In genomic region chr12:16151170-16151702, GRCm38 (mm10) we compare ENCODE assay signal across 9 mouse cellular contexts.
DNase-seq lines count a peak whose midpoint lies in the region; ATAC-seq lines count a peak whose summit lies in the region.
"Had no signal": no experiment of that assay in that cellular context is flagged by ENCODE, and none has a peak within 500 bp of the region (broad histone marks: within the 10 kb centered on the region; RNA-seq: fewer than 3 reads in every experiment).

No protein-coding gene starts in this region.

- H3K4me1 ChIP-seq in embryonic facial prominence, embryonic 13.5 days = peaks cover 27% of the 10 kb centered on the region
- peaks cover 5% of the 10 kb centered on the region; the same call in 1 of the 2 replicates for H3K4me1 ChIP-seq in embryonic facial prominence, embryonic 10.5 days
- H3K4me1 ChIP-seq in midbrain, embryonic 15.5 days = peaks cover 11% of the 10 kb centered on the region
- peaks cover 12% of the 10 kb centered on the region for H3K4me1 ChIP-seq in midbrain, embryonic 13.5 days (replicated peaks)
- peaks cover 20% of the 10 kb centered on the region for H3K4me1 ChIP-seq in neural tube, embryonic 15.5 days
- H3K4me1 ChIP-seq in intestine, embryonic 15.5 days (replicated peaks) = no peaks in the 10 kb centered on the region

- 0 out of 2 replicates have a peak, but pooled peaks have one; percentile 43 for ATAC-seq in embryonic facial prominence, embryonic 13.5 days (ENCODE audit: insufficient number of reproducible peaks, insufficient read depth, low FRiP score, low TSS enrichment, low read depth)
- peak; percentile 67; the same call in 1 of the 2 replicates for ATAC-seq in midbrain, embryonic 15.5 days (replicated peaks)
- no peak for ATAC-seq in midbrain, embryonic 13.5 days
- ATAC-seq in neural tube, embryonic 15.5 days (ENCODE audit: low FRiP score) = no peak; the same call in 1 of the 2 replicates
- no peak for ATAC-seq in intestine, embryonic 15.5 days
- no peak for ATAC-seq in megakaryocyte, adult 5-6 weeks (ENCODE audit: poor library complexity, severe bottlenecking)

- 0 out of 2 replicates have a peak overlapping the region, but pooled peaks have one; percentile 29 for H3K27ac ChIP-seq in embryonic facial prominence, embryonic 13.5 days
- H3K27ac ChIP-seq in embryonic facial prominence, embryonic 10.5 days (replicated peaks) = no peak overlapping the region
- H3K27ac ChIP-seq in midbrain, embryonic 15.5 days = peak overlapping the region; percentile 53; the same call in 1 of the 2 replicates
- H3K27ac ChIP-seq in midbrain, embryonic 13.5 days = no peak overlapping the region
- peak overlapping the region; percentile 42; the same call in 1 of the 2 replicates for H3K27ac ChIP-seq in neural tube, embryonic 15.5 days (replicated peaks)
- H3K27ac ChIP-seq in intestine, embryonic 15.5 days = no peak overlapping the region

- no peaks in the 10 kb centered on the region; the same call in 1 of the 2 replicates for H3K27me3 ChIP-seq in embryonic facial prominence, embryonic 13.5 days
- no peaks in the 10 kb centered on the region for H3K27me3 ChIP-seq in embryonic facial prominence, embryonic 10.5 days (replicated peaks; ENCODE audit: low read depth, poor library complexity, severe bottlenecking)
- no peaks in the 10 kb centered on the region for H3K27me3 ChIP-seq in midbrain, embryonic 15.5 days (replicated peaks)
- H3K27me3 ChIP-seq in midbrain, embryonic 13.5 days = no peaks in the 10 kb centered on the region
- H3K27me3 ChIP-seq in neural tube, embryonic 15.5 days (replicated peaks) = no peaks in the 10 kb centered on the region
- H3K27me3 ChIP-seq in intestine, embryonic 15.5 days (replicated peaks) = no peaks in the 10 kb centered on the region

- no peaks in the 10 kb centered on the region for H3K9me3 ChIP-seq in embryonic facial prominence, embryonic 13.5 days
- H3K9me3 ChIP-seq in embryonic facial prominence, embryonic 10.5 days = no peaks in the 10 kb centered on the region
- H3K9me3 ChIP-seq in midbrain, embryonic 15.5 days = no peaks in the 10 kb centered on the region
- H3K9me3 ChIP-seq in midbrain, embryonic 13.5 days = no peaks in the 10 kb centered on the region
- no peaks in the 10 kb centered on the region for H3K9me3 ChIP-seq in neural tube, embryonic 15.5 days (replicated peaks)
- no peaks in the 10 kb centered on the region for H3K9me3 ChIP-seq in intestine, embryonic 15.5 days

- no peak overlapping the region for H3K4me2 ChIP-seq in embryonic facial prominence, embryonic 13.5 days
- H3K4me2 ChIP-seq in midbrain, embryonic 15.5 days = no peak overlapping the region
- no peak overlapping the region for H3K4me2 ChIP-seq in midbrain, embryonic 13.5 days (replicated peaks)
- no peak overlapping the region for H3K4me2 ChIP-seq in neural tube, embryonic 15.5 days
- no peak overlapping the region for H3K4me2 ChIP-seq in intestine, embryonic 15.5 days (replicated peaks)

- H3K4me3 ChIP-seq in embryonic facial prominence, embryonic 13.5 days = no peak overlapping the region
- no peak overlapping the region for H3K4me3 ChIP-seq in embryonic facial prominence, embryonic 10.5 days
- no peak overlapping the region for H3K4me3 ChIP-seq in midbrain, embryonic 15.5 days
- no peak overlapping the region for H3K4me3 ChIP-seq in midbrain, embryonic 13.5 days (replicated peaks)
- no peak overlapping the region for H3K4me3 ChIP-seq in neural tube, embryonic 15.5 days (replicated peaks)
- no peak overlapping the region for H3K4me3 ChIP-seq in intestine, embryonic 15.5 days (replicated peaks)
- H3K4me3 ChIP-seq: erythroblast, embryonic 14.5 days had no signal

- H3K36me3 ChIP-seq in embryonic facial prominence, embryonic 13.5 days = no peaks in the 10 kb centered on the region
- no peaks in the 10 kb centered on the region for H3K36me3 ChIP-seq in embryonic facial prominence, embryonic 10.5 days (replicated peaks)
- no peaks in the 10 kb centered on the region for H3K36me3 ChIP-seq in midbrain, embryonic 15.5 days (replicated peaks)
- H3K36me3 ChIP-seq in midbrain, embryonic 13.5 days = no peaks in the 10 kb centered on the region
- no peaks in the 10 kb centered on the region for H3K36me3 ChIP-seq in neural tube, embryonic 15.5 days
- H3K36me3 ChIP-seq in intestine, embryonic 15.5 days = no peaks in the 10 kb centered on the region

- 35% methylated on average over 5 of the region's 5 CpGs for WGBS in embryonic facial prominence, embryonic 13.5 days
- WGBS in embryonic facial prominence, embryonic 10.5 days = 70% methylated on average over 5 of the region's 5 CpGs
- 56% methylated on average over 5 of the region's 5 CpGs for WGBS in midbrain, embryonic 15.5 days
- WGBS in midbrain, embryonic 13.5 days = 63% methylated on average over 5 of the region's 5 CpGs
- WGBS in neural tube, embryonic 15.5 days = 49% methylated on average over 5 of the region's 5 CpGs
- 39% methylated on average over 5 of the region's 5 CpGs for WGBS in intestine, embryonic 15.5 days

- no peak overlapping the region for H3K9ac ChIP-seq in embryonic facial prominence, embryonic 13.5 days
- no peak overlapping the region for H3K9ac ChIP-seq in midbrain, embryonic 15.5 days
- H3K9ac ChIP-seq in midbrain, embryonic 13.5 days (replicated peaks) = no peak overlapping the region
- H3K9ac ChIP-seq in neural tube, embryonic 15.5 days (replicated peaks) = no peak overlapping the region
- no peak overlapping the region for H3K9ac ChIP-seq in intestine, embryonic 15.5 days

- no peak for DNase-seq in embryonic facial prominence, embryonic 10.5 days (ENCODE audit: low spot score)
- DNase-seq in kidney, postnatal 14 days = peak; percentile 9

Comparison
In these comparisons a context has a peak if more than half of its experiments do, and no peak if none do; other contexts are left out.
1. ATAC-seq: peak in embryonic facial prominence, embryonic 13.5 days (single experiment) and midbrain, embryonic 15.5 days (single experiment); none in midbrain, embryonic 13.5 days (single experiment), neural tube, embryonic 15.5 days (single experiment), intestine, embryonic 15.5 days (single experiment) and megakaryocyte, adult 5-6 weeks (single experiment).
2. H3K27ac ChIP-seq: peak in embryonic facial prominence, embryonic 13.5 days (single experiment), midbrain, embryonic 15.5 days (single experiment) and neural tube, embryonic 15.5 days (single experiment); none in embryonic facial prominence, embryonic 10.5 days (single experiment), midbrain, embryonic 13.5 days (single experiment) and intestine, embryonic 15.5 days (single experiment).